Mouse (Mus musculus): ENCODE results near the gene Plod1.

- no peak for TF ChIP-seq CTCF (IDR thresholded peaks at IDR 0.05; ENCODE audit: control insufficient read depth, insufficient read depth, low read length)
- no peak for TF ChIP-seq POLR2A (IDR thresholded peaks at IDR 0.05; ENCODE audit: borderline replicate concordance, control insufficient read depth, low read depth, low read length)
Observed at GRCm38 (mm10) chr4:147883041-147883440, 53.5 kb downstream of the Plod1 start.

Measured in bone marrow, adult 2 months (tissue).